Mouse (Mus musculus) intestine, embryonic 14.5 days (tissue): Measurements from ENCODE around the gene Olfr58. TPM values are rescaled to one million over a fixed set of nuclear protein-coding genes. Genes with fewer than 3 reads are reported as not detected.
"Not testable (repeated sequence)": the region's sequence is repeated elsewhere in the genome, so short reads cannot be mapped to it uniquely, and the experiment has no call there.

ENCODE experiments used
- ATAC-seq: fragments of 200-750 bp; cut with Nextera tagmentation; replicated peaks from 2 replicates; pipeline ENCODE4 v1.8.0; 2017; ENCODE audit warnings: low read depth, moderate number of reproducible peaks, moderate TSS enrichment, moderate library complexity; ENCODE audit not compliant: low FRiP score, low TSS enrichment
- DNase-seq: peaks from one replicate; pipeline ENCODE4 v3.0.0-alpha.2; 2018; ENCODE audit warnings: low spot score
- H3K27ac ChIP-seq: fragments of 300-500 bp; sonication (generic); 2 replicates; pipeline ENCODE4 v1.5.1; 2014; ENCODE audit warnings: low read depth, mild to moderate bottlenecking, control low read depth
- H3K27me3 ChIP-seq: fragments of 300-500 bp; sonication (generic); replicated peaks from 2 replicates; pipeline ENCODE4 v1.6.1; 2014; ENCODE audit warnings: low read length, control low read depth; ENCODE audit not compliant: control insufficient read depth, insufficient read depth
- H3K36me3 ChIP-seq: fragments of 300-500 bp; sonication (generic); 2 replicates; pipeline ENCODE4 v1.6.1; 2014; ENCODE audit warnings: low read length, control low read depth; ENCODE audit not compliant: control insufficient read depth, insufficient read depth
- H3K4me1 ChIP-seq: fragments of 300-500 bp; sonication (generic); replicated peaks from 2 replicates; pipeline ENCODE4 v1.6.1; 2014; ENCODE audit warnings: low read length, control low read depth, mixed read lengths; ENCODE audit not compliant: control insufficient read depth, insufficient read depth
- H3K4me2 ChIP-seq: fragments of 300-500 bp; sonication (generic); 2 replicates; pipeline ENCODE4 v1.6.1; 2014; ENCODE audit warnings: low read length
- H3K4me3 ChIP-seq: fragments of 300-500 bp; sonication (generic); 2 replicates; pipeline ENCODE4 v1.5.1; 2014; ENCODE audit warnings: low read depth, low read length, control low read depth, mixed read lengths
- H3K9ac ChIP-seq: fragments of 300-500 bp; sonication (generic); 2 replicates; pipeline ENCODE4 v1.6.1; 2014; ENCODE audit warnings: mild to moderate bottlenecking, low read length
- H3K9me3 ChIP-seq: fragments of 300-500 bp; sonication (generic); 2 replicates; pipeline ENCODE4 v1.6.1; 2016; ENCODE audit warnings: low read length, control low read depth; ENCODE audit not compliant: control insufficient read depth
- WGBS: fragments of 180-500 bp; shearing (Covaris S2); extraction: QIAGEN DNeasy Blood & Tissue Kit; methylation state at CpG from one replicate; pipeline ENCODE4 v1.1.7; 2014; 5-methylcytosine and 5-hydroxymethylcytosine counted together
- polyA plus RNA-seq: library from polyadenylated mRNA; unstranded; fragments of >200 nt; fragmentation: Nextera tagmentation; extraction: Ambion mirVana; gene quantifications from 2 replicates; pipeline ENCODE4 v1.2.1, GENCODE M21; 2014

The Olfr58 gene
- polyA plus RNA-seq: not detected in 2 replicates

GRCm38 (mm10) chr9:19779983-19780382 lies at the start of gene Olfr58:
Gene Olfr58 (plus strand): TSS chr9:19780283.
- Histone ChIP-seq H3K36me3 (no peaks in the 10 kb centered on the region), H3K9me3 (no peaks in the 10 kb centered on the region), H3K9ac (no peak within 1 kb of the TSS), H3K27ac (no peak within 1 kb of the TSS), H3K4me1 (no peaks in the 10 kb centered on the region), H3K4me3 (no peak within 1 kb of the TSS), H3K4me2 (no peak within 1 kb of the TSS), H3K27me3 (no peaks in the 10 kb centered on the region)
- ATAC-seq: no peak
- no peak for DNase-seq

DNA sequence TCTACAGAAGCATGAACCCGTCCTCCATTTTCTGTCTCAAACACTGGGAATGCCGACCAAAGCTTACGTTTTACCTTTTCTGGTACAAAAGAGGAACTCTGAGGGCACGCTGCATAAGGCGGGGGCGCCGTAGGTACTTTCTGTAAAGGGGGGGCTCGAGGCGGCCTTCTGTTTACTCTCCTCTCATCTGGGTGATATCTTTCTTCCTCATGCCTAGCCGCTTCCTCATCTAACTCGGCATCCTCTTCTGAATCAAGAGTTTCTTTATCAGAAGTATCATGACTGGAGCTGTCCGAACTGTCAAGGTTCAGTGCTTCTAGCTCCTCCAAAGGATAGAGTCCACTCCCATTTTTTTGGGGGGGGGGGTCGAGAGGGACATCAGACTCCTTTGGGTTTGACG lies 10.9 kb upstream of the Olfr58 start:
- H3K4me1 ChIP-seq: no peaks in the 10 kb centered on the region
- no peak overlapping the region for H3K27ac ChIP-seq
- no peak for DNase-seq
- peaks cover 8% of the 10 kb centered on the region for H3K9me3 ChIP-seq
- no peaks in the 10 kb centered on the region for H3K27me3 ChIP-seq
- H3K36me3 ChIP-seq: no peaks in the 10 kb centered on the region
- WGBS: 90% methylated on average over 14 of the region's 14 CpGs
- H3K9ac ChIP-seq: no peak overlapping the region
- no peak for ATAC-seq
- no peak overlapping the region for H3K4me2 ChIP-seq
- no peak overlapping the region for H3K4me3 ChIP-seq

DNA sequence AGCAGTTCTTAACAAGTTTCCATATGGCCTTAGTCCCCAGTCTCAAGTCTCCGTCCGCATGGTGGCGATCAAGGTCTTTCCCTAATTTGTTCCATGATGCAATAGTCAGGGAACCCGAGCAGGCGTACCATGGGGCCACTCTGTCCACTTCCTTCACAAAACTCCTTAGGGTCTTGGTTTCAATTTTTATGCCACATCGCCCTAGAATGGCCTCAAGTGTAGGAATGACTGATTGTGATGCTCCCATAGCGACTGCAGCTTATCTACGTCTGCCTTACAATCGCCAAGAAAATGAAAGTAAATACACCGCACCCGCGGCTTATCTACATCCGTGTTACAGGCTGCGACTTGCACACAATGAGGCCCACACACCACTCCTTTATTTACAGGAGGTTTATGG lies 10.4 kb upstream of the Olfr58 start:
- peaks cover 5% of the 10 kb centered on the region for H3K9me3 ChIP-seq
- H3K27ac ChIP-seq: no peak overlapping the region
- no peak overlapping the region for H3K9ac ChIP-seq
- H3K27me3 ChIP-seq: no peaks in the 10 kb centered on the region
- H3K4me1 ChIP-seq: no peaks in the 10 kb centered on the region
- no peaks in the 10 kb centered on the region for H3K36me3 ChIP-seq
- 92% methylated on average over 14 of the region's 14 CpGs for WGBS
- no peak overlapping the region for H3K4me2 ChIP-seq
- no peak for DNase-seq
- no peak for ATAC-seq
- no peak overlapping the region for H3K4me3 ChIP-seq

- WGBS: 63% methylated on average over 1 of the region's 1 CpGs
- ATAC-seq: no peak
These were observed 22.9 kb downstream of the Olfr58 start for GRCm38 (mm10) chr9:19803000-19803399.

DNA sequence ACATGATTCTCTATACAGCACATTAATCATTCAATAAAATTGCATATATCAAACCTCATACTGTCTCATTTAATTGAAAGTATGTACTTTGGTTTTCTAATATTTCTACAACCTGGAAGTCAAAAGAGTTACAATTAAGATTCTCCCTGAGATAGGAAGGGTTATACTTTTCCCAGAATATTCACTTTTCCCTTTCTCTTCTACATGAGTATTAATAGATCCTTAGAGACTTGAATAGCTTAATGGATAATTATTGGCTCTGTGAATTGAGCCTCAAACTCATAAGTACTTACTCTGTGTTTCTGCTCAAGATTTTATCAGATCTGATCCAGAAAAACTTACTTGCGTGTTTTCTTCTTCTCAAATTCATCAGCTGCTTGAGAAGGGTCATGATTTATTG lies 24.5 kb downstream of the Olfr58 start, which contains the start of gene Olfr859:
Olfr859 (plus strand) TSS at position 301 of the 400 bp plus-strand sequence.
- not testable (repeated sequence) for H3K4me3 ChIP-seq, H3K27me3 ChIP-seq, DNase-seq, H3K4me1 ChIP-seq, H3K9me3 ChIP-seq, ATAC-seq, H3K36me3 ChIP-seq, H3K4me2 ChIP-seq, H3K9ac ChIP-seq, H3K27ac ChIP-seq
- 71% methylated on average over 1 of the region's 1 CpGs for WGBS

More at GRCm38 (mm10) chr9:19803000-19803399, 22.9 kb downstream of the Olfr58 start:
- DNase-seq: no peak
- no peaks in the 10 kb centered on the region for H3K27me3 ChIP-seq
- no peak overlapping the region for H3K4me2 ChIP-seq
- no peaks in the 10 kb centered on the region for H3K36me3 ChIP-seq
- H3K9ac ChIP-seq: no peak overlapping the region
- H3K27ac ChIP-seq: no peak overlapping the region
- H3K4me3 ChIP-seq: no peak overlapping the region
- no peaks in the 10 kb centered on the region for H3K9me3 ChIP-seq
- H3K4me1 ChIP-seq: no peaks in the 10 kb centered on the region

Other genes starting within 250 kb of the Olfr58 start
- gene Olfr853, start 239.2 kb upstream of the Olfr58 start, polyA plus RNA-seq: not detected in 2 replicates
- not detected in 2 replicates for gene Olfr854, start 212.9 kb upstream of the Olfr58 start, polyA plus RNA-seq
- not detected in 2 replicates for gene Olfr855, start 197.7 kb upstream of the Olfr58 start, polyA plus RNA-seq
- 29.7 and 34.3 TPM in 2 replicates for gene Zfp317, start 158.2 kb upstream of the Olfr58 start, polyA plus RNA-seq
- not detected in 2 replicates for gene Olfr857, start 70.8 kb upstream of the Olfr58 start, polyA plus RNA-seq
- not detected in 2 replicates for gene Olfr859, start 24.6 kb downstream of the Olfr58 start, polyA plus RNA-seq
- gene Olfr860, start 69.5 kb downstream of the Olfr58 start, polyA plus RNA-seq: not detected in 2 replicates
- not detected in 2 replicates for gene Olfr862, start 107.7 kb downstream of the Olfr58 start, polyA plus RNA-seq
- 0.32 and 0.34 TPM in 2 replicates for gene Olfr77, start 136.6 kb downstream of the Olfr58 start, polyA plus RNA-seq
- not detected in 2 replicates for gene Olfr866, start 247.8 kb downstream of the Olfr58 start, polyA plus RNA-seq